Mouse (Mus musculus): Measurements from ENCODE around the gene Plcb3. TPM values are rescaled to one million over a fixed set of nuclear protein-coding genes. Genes with fewer than 3 reads are reported as not detected.

Gene Plcb3
- polyA plus RNA-seq, 1 experiment from 2014 or later = 25.2 TPM

DNA sequence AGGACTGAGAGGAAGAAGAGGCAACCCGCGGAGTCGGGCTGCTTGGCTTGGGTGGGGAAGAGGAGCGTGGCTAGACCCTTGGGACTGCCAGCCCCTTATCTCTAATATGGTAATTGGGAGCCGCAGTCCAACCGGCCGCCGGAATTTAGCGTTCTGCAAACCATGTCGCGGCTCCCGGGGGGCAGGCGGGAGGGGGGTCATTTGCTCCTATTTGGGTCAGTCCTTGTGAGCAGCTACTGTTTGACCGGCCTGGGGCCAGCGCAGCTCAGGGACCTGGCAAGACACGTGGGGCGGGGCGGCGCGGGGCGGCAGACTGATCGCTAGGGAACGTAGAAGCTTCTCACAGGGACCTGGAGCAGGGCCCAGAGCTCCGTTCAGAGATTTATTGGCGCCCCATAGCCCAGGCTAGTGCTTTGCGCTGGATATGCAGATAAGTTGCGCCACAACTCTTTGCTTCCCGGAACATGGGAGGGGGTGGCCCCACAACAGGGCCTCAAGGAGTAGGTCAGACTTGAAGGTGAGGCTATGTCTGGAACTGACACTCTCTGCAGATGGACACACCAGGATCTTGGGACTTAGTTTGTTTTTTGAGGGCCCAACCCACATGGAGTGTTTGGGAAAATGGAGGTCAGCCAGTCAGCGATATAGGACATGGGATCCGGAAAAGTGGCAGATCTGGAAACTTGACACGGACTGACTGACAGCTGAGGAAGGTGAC, 24.1 kb downstream of the Plcb3 start:
- Histone ChIP-seq H3K27me3 (ENCODE audit: poor library complexity, severe bottlenecking) (no peaks in the 10 kb centered on the region), H3K4me1 (peaks cover 33% of the 10 kb centered on the region), H3K4me3 (peak overlapping the region; percentile 69), H3K27ac (peak overlapping the region; percentile 97), H3K36me3 (replicated peaks) (peaks cover 36% of the 10 kb centered on the region), H3K9me3 (no peaks in the 10 kb centered on the region)
- DNase-seq (ENCODE audit: extremely low spot score, low spot score) = peak; percentile 67
- 3% methylated on average over 31 of the region's 31 CpGs for WGBS

DNA sequence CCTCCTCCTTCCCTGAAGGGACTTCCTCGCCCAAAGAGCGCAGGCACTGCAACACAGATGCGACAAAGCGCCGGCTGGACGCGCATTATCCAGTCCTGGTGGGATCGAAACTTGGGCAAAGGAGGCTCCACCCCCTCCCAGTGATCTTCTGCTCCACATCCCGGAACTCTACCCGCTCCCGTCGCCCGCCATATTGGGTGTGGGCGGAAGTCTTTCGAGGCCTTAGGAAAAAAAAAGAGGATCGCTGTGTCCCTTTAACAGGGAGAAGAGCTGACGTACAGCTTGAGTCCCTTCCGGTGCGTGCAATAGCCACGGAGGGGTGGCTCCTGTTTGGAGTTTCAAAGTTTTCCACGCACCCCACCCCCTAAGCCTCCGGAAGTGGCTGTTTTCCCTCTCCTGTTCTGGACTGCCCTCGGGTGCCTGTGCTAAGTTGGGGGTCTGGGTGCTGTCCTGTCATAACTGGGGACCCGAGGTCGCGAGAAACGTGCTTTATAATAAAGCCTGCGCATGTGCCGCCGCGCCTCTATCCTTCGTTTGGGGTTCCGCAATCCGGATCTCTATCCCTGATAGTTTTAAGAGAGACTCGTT, 24.8 kb downstream of the Plcb3 start:
- peak overlapping the region; percentile 97 for H3K27ac ChIP-seq
- H3K4me3 ChIP-seq = peak overlapping the region; percentile 69
- WGBS = under 1% methylated on average over 35 of the region's 35 CpGs
- H3K4me1 ChIP-seq = peaks cover 33% of the 10 kb centered on the region
- H3K36me3 ChIP-seq (replicated peaks) = peaks cover 30% of the 10 kb centered on the region
- H3K9me3 ChIP-seq = no peaks in the 10 kb centered on the region
- DNase-seq (ENCODE audit: extremely low spot score, low spot score) = peak; percentile 93
- H3K27me3 ChIP-seq (ENCODE audit: poor library complexity, severe bottlenecking) = no peaks in the 10 kb centered on the region

- peak; percentile 73 for DNase-seq (ENCODE audit: extremely low spot score, low spot score)
- Histone ChIP-seq H3K27ac (peak overlapping the region; percentile 97), H3K36me3 (replicated peaks) (peaks cover 26% of the 10 kb centered on the region), H3K4me1 (peaks cover 33% of the 10 kb centered on the region), H3K9me3 (no peaks in the 10 kb centered on the region), H3K27me3 (ENCODE audit: poor library complexity, severe bottlenecking) (no peaks in the 10 kb centered on the region), H3K4me3 (peak overlapping the region; percentile 69)
- under 1% methylated on average over 28 of the region's 28 CpGs for WGBS
Observed at GRCm38 (mm10) chr19:6950613-6951153, 25.6 kb downstream of the Plcb3 start.

- Histone ChIP-seq H3K27ac (peak overlapping the region; percentile 97), H3K36me3 (replicated peaks) (peaks cover 25% of the 10 kb centered on the region), H3K4me1 (peaks cover 33% of the 10 kb centered on the region), H3K27me3 (ENCODE audit: poor library complexity, severe bottlenecking) (no peaks in the 10 kb centered on the region), H3K4me3 (peak overlapping the region; percentile 69), H3K9me3 (no peaks in the 10 kb centered on the region)
- no peak for DNase-seq (ENCODE audit: extremely low spot score, low spot score)
- WGBS = 66% methylated on average over 5 of the region's 5 CpGs
Observed at GRCm38 (mm10) chr19:6949951-6950350, 26.3 kb downstream of the Plcb3 start.

DNA sequence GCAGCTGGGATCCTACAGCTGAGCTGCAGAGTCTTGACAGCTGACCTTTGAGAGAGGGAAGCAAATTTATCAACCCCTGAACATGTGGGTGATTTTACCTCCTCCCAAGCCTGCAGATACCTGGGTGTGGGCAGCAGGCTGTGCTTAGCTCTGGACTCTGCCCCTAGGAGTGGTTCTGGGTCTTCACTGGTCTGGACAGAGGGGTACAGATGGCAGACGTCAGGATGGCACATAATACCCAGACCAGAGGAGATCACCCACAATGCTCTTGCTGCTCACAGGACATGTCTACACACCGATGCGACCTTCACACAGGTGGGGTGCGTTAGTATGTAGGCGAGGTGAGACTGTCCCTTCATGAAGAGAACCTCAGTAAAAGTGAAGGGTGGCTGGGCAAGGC, 26.7 kb downstream of the Plcb3 start:
- H3K4me3 ChIP-seq = peak overlapping the region; percentile 69; the same call in 1 of the 2 replicates
- no peaks in the 10 kb centered on the region for H3K27me3 ChIP-seq (ENCODE audit: poor library complexity, severe bottlenecking)
- WGBS = 89% methylated on average over 5 of the region's 5 CpGs
- peaks cover 24% of the 10 kb centered on the region for H3K36me3 ChIP-seq (replicated peaks)
- H3K4me1 ChIP-seq = peaks cover 33% of the 10 kb centered on the region
- DNase-seq (ENCODE audit: extremely low spot score, low spot score) = no peak
- no peak overlapping the region for H3K27ac ChIP-seq
- no peaks in the 10 kb centered on the region for H3K9me3 ChIP-seq

DNA sequence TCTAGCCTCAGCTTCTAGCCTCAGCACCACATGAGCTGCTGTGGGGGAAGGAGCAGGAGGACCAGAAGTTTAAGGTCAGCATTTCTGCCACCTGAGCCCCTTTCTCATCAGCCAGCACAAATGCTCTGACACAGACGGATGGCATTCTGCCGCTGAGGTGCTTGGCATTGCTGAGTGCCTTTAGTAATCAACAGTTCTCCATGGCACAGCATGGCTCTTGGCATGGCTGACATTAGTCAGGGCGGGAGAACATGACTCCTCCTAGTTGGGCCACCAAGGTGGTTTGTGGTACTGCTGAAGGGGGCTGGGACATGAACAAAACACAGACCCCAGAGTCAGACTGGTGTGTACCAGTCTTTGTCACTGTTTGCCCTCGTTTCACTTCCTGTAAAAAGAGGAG, 28.1 kb downstream of the Plcb3 start:
- Histone ChIP-seq H3K27ac (no peak overlapping the region), H3K36me3 (replicated peaks) (peaks cover 18% of the 10 kb centered on the region), H3K27me3 (ENCODE audit: poor library complexity, severe bottlenecking) (no peaks in the 10 kb centered on the region), H3K9me3 (no peaks in the 10 kb centered on the region), H3K4me1 (peaks cover 28% of the 10 kb centered on the region), H3K4me3 (no peak overlapping the region)
- no peak for DNase-seq (ENCODE audit: extremely low spot score, low spot score)
- WGBS = 84% methylated on average over 4 of the region's 4 CpGs

DNA sequence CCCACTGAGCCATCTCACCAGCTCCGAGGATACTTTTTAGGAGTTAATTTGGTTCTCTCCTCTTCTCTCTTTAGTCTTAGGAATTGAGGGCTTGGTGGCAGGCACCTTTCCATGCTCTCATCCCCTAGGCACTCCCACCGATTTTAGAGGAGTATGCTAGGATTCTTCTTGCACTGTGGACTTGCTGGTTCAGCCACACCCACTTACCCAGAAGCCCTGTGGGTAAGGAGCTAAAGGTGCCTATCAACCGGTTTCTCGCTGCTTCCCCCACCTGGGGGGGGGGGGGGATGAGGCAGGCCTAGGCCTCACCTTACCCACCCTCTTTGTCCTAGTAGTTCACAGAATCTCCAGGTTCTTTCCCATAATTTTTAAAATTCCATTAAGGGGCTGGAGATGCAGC, 28.5 kb downstream of the Plcb3 start:
- no peaks in the 10 kb centered on the region for H3K9me3 ChIP-seq
- H3K36me3 ChIP-seq (replicated peaks) = peaks cover 18% of the 10 kb centered on the region
- no peak overlapping the region for H3K27ac ChIP-seq
- WGBS = 52% methylated on average over 4 of the region's 4 CpGs
- no peak for DNase-seq (ENCODE audit: extremely low spot score, low spot score)
- H3K4me3 ChIP-seq = no peak overlapping the region
- H3K27me3 ChIP-seq (ENCODE audit: poor library complexity, severe bottlenecking) = no peaks in the 10 kb centered on the region
- H3K4me1 ChIP-seq = peaks cover 28% of the 10 kb centered on the region

GRCm38 (mm10) chr19:6943709-6944108, 32.6 kb downstream of the Plcb3 start:
- DNase-seq (ENCODE audit: extremely low spot score, low spot score) = no peak
- no peak overlapping the region for H3K4me3 ChIP-seq
- H3K27ac ChIP-seq = no peak overlapping the region
- H3K36me3 ChIP-seq (replicated peaks) = peaks cover 18% of the 10 kb centered on the region
- peaks cover 5% of the 10 kb centered on the region for H3K27me3 ChIP-seq (ENCODE audit: poor library complexity, severe bottlenecking)
- H3K9me3 ChIP-seq = no peaks in the 10 kb centered on the region
- 93% methylated on average over 6 of the region's 6 CpGs for WGBS
- H3K4me1 ChIP-seq = peaks cover 39% of the 10 kb centered on the region

- no peak for DNase-seq (ENCODE audit: extremely low spot score, low spot score)
- H3K27ac ChIP-seq = peak overlapping the region; percentile 95
- peaks cover 39% of the 10 kb centered on the region for H3K4me1 ChIP-seq
- H3K36me3 ChIP-seq (replicated peaks) = peaks cover 19% of the 10 kb centered on the region
- peak overlapping the region; percentile 83 for H3K4me3 ChIP-seq
- H3K27me3 ChIP-seq (ENCODE audit: poor library complexity, severe bottlenecking) = peaks cover 14% of the 10 kb centered on the region
- 25% methylated on average over 5 of the region's 5 CpGs for WGBS
- no peaks in the 10 kb centered on the region for H3K9me3 ChIP-seq
Observed at GRCm38 (mm10) chr19:6942764-6943163, 33.5 kb downstream of the Plcb3 start.

GRCm38 (mm10) chr19:6942249-6942691, 34.0 kb downstream of the Plcb3 start, which contains the start of gene Gpr137:
Gene Gpr137, minus strand, starts transcription at chr19:6942480.
- Histone ChIP-seq H3K36me3 (replicated peaks) (peaks cover 18% of the 10 kb centered on the region), H3K9me3 (no peaks in the 10 kb centered on the region), H3K4me3 (peak within 1 kb of the TSS; percentile 83), H3K27ac (peak within 1 kb of the TSS; percentile 95), H3K27me3 (ENCODE audit: poor library complexity, severe bottlenecking) (peaks cover 16% of the 10 kb centered on the region), H3K4me1 (peaks cover 39% of the 10 kb centered on the region)
- WGBS = under 1% methylated on average over 27 of the region's 27 CpGs
- DNase-seq (ENCODE audit: extremely low spot score, low spot score) = peak; percentile 92

GRCm38 (mm10) chr19:6941372-6942248, 34.7 kb downstream of the Plcb3 start, which contains the start of gene Bad:
Gene Bad, plus strand, starts transcription at chr19:6941861.
- peak; percentile 92 for DNase-seq (ENCODE audit: extremely low spot score, low spot score)
- under 1% methylated on average over 83 of the region's 83 CpGs for WGBS
- H3K9me3 ChIP-seq = no peaks in the 10 kb centered on the region

More at GRCm38 (mm10) chr19:6941372-6942248, 34.7 kb downstream of the Plcb3 start, which contains the start of gene Bad:
- Histone ChIP-seq H3K27ac (peak within 1 kb of the TSS; percentile 95), H3K36me3 (replicated peaks) (peaks cover 18% of the 10 kb centered on the region), H3K4me3 (peak within 1 kb of the TSS; percentile 83), H3K27me3 (ENCODE audit: poor library complexity, severe bottlenecking) (peaks cover 16% of the 10 kb centered on the region), H3K4me1 (peaks cover 39% of the 10 kb centered on the region)

Measured in forebrain, embryonic 10.5 days (tissue).